Mouse (Mus musculus) cerebellum, adult 18-20 months (tissue): ENCODE measurements around the gene Slc22a8.

Experiments
- DNase-seq, 2 experiments: peaks; one replicate each; pipeline ENCODE4 v3.0.0; 2021

The Slc22a8 gene

DNA sequence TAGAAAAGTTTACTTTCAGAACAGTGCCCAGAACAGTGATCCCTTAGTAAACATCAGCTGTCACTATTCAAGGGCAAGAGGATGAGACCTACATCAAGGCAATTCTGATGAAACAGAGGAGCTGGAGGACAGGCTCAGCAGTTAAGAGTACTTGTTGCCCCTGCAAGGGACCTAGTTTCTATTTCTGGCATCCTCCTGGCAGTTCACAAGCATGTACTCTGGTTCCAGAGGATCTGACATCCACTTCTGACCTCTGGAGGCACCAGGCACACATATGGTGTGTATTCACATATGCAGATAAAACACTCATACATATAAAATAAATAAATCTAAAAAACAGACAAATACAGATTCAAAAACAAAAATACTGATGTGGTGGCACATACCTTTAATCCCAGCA lies 10.9 kb downstream of the Slc22a8 start:
- no peak for DNase-seq

DNA sequence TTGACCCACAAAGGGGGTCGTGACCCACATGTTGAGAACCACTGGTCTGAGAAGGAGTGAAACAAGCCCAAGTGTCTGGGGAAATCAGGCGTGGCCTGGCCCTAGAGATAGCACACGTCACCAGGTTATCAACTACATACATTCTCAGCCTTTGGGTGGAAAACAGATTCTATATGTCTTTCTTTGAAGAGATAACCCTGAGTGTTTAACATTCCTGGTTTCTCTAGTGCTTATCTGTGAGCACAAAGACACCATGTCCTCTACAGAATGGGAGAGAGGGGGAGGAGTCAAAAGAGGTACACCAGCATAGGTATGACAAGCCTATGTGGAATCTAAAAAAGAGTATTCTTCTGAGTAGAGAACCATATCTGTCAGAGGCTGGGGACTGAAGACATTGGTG lies 11.9 kb downstream of the Slc22a8 start:
- no peak for DNase-seq

DNA sequence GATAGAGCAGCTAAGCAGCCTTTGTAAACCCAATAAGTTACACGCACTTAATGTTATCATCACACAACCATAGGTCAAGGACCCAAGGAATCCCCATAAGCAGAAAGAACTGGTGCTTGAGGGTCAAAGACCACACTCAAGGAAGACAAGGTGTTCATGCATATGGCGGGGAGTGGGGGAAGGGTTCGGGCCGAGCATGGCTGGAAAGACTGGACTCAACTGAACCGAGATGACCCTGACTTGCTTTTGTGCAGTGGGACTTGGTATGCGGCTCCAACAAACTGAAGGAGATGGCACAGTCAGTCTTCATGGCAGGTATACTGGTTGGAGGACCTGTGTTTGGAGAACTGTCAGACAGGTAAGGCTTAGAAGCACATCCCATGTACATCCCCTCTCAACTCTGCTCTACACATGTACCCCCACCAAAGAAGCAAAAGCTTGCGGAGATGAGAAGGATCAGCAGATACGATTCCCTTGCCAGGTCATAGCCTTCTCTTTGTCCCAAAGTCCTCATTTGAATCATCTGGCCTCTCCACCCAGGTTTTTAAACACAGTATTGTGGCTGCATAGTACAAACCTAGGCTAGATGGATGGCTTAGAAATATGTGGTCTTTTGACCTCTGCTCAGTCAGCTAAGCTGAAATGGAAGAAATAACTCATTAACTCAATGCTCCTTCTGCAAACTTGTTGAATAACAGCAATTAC lies 13.6 kb downstream of the Slc22a8 start:
- DNase-seq, result no peak

DNA sequence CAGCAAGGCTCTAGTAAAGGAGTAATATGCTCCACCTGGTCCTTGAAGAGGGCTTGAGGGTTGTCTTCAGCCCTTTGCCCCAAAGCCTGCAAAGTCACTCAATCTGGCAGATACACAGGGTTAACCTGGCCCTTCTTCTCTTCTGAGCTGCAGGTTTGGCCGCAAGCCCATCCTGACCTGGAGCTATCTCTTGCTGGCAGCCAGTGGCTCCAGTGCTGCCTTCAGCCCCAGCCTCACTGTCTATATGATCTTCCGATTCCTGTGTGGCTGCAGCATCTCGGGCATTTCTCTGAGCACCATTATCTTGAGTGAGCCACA lies 14.1 kb downstream of the Slc22a8 start:
- no peak for DNase-seq

DNA sequence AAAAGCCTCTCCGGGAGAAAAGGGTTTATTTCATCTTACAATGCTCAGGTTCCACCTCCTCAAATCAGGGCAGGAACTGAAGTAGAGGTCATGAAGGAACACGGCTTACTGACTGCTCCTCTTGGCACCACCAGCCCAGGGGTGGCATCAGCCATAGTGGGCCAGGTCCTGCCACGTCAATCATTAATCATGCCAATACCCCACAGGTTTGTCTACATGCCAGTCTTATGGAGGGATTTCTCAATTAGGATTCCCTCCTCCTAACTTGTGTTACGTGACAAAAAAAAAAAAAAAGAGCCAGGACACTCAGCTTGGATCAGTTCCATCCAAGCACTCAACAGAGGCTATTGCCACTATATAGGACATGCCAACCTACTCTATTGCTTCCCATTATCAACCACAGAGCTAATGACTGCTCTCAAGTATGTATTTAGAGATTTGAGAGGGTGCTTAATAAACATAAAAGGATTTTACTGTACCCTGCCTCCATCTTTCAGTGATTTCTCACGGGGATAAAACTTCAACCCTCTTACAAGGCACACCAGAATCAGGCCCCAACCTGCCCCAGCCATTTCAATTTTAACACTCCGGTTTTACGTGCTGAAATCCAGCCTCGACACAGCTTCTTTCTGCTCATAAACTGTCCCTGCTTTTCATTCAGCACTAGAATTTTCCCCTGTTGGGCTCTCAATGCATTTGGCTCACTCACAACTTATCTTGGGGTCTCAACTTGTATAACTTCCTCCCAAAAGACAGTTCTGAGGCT lies 20.5 kb downstream of the Slc22a8 start:
- no peak for DNase-seq

DNA sequence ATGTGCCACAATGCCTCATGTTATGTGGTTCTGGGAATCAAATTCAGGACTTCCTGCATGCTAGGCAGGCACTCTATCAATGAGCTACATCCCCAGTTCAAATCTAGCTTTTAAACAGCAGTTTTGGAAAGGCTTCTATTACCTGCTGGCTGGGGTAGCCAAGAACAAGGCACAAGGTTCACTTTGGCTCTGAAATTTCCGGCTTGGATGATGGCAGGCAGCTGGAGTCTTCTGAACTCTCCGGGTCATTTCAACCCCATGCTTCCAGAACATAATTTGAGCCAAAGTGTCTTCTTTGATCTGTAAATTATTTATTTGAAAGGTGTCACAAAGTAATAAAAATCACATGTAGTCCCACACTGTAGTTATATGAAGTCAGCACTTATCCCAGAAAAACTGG lies 22.1 kb downstream of the Slc22a8 start:
- no peak for DNase-seq

DNA sequence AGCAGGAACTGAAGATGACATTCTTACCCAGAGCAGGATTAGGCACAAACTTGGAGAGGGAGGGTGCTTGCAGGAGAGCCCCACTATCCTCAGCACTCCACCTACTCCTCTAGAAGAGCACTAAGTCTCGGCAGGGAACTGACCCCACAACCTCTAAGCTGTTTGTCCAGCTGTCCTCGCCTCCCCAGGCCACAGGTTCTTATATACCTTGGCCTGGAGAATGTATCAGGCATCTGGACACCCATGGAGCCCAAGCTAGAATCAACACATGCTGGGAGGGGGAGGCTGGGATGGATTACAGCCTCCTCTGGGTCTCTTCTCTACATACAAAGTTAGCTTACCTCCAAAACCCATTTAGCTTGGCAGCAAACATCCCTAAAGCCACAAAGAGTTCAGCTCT lies 23.3 kb downstream of the Slc22a8 start:
- no peak for DNase-seq

DNA sequence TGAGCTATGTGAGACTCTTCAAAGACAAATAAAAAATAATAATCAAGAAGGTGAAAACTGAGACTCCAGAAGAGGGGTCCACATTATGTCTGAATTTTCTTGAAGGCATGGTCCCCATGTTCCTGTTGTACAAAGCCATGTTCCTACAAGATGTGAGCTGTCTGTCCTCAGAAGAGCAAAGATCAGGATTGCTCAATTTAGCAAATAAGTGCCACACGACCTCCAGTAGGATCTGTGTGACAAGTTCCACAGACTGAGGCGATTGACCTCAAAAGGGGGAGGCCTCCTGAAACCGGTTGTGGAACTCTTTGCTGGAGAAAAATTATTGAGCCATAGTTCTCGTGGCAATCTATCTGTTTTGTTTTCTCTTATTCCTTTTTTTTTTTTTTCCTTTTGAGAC lies 25.3 kb downstream of the Slc22a8 start:
- no peak for DNase-seq

DNA sequence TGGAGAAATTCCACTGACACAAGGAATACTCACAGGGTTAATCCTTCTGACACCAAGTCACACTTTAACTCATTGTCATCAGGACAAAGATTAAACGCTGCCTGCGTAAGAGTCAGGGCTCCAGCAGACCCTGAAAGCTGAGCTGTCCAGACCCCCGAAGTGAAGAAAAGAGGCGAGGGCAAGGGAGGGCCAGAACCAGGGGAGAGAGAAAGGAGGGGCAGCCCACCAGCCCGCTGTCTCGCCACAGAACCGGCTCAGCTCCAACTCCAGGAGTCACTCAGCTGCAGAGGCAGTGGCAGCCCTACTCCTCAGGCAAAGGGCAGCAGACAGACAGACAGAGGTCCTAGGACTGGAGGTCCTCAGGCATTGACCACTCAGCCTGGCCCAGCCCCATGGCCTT lies 26.9 kb downstream of the Slc22a8 start, which contains the start of gene Slc22a6:
Slc22a6 (plus strand) TSS at position 136 of the 400 bp plus-strand sequence.
- no peak for DNase-seq

DNA sequence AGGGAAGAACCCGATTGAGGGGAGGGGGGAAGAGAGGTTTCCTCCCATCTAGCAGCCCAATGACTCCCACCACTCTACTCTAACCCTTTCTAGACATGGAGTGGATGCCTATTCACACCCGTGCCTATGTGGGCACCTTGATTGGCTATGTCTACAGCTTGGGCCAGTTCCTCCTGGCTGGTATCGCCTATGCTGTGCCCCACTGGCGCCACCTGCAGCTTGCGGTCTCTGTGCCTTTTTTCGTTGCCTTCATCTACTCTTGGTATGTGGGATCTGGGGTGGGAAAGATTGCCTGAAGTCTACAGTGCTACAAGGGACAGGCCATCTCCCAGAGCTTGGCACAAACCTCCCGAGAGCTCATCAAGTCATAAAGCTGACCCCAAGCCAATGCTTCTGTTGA lies 30.0 kb downstream of the Slc22a8 start:
- no peak for DNase-seq

DNA sequence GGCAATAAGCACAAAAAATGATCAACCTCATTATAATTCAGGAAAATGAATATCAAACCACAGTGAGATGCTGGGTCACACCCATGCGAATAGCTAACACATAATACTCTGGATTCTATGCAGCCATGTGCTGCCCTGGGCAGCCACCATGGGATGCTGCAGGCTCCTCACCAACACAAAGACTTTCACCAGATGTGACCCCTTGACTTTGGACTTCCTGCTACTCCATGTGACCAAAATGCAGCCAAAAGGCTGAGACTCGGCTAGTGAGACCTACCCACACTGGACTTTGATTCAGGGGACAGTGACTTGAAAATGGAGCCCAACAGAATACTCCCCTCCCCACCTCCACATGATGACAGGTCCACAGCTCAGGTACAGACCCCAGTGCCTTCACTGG lies 39.2 kb downstream of the Slc22a8 start:
- DNase-seq, result no peak

DNA sequence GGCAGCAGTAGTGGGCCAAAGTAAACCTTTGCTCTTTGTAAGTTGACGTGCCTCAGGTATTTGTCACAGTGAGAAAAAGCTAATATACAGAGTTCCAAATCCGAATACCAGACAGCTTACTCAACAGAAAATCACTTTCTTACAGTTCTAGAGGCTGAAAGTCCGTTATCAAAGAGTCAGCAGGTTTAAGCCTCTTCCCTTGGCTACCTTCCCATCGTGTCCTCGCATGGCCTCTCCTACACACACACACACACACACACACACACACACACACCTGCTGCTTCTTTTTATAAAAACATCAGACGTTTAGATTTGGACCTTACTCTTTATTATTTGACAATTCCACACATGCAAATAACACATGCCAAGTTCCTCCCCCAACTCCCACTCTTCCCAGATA lies 39.8 kb downstream of the Slc22a8 start:
- DNase-seq, result no peak

DNA sequence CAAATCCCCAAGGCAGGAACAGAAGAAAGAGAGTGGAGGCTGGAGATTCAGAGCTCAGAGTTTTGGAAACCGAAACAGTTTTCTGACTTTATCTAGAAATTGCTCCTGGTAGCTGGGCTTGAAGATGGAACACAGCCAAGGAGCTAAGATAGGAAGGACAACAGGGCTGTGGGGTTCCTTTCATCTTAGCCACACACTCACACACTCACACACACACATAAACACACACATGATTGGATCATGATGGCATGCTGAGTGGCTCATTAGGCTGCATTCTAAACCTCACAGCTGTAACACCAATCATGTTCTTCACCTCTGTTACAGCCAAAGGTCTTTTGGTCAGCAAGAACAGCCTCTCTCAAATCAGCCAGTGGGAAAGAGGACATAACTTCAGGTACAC lies 41.0 kb downstream of the Slc22a8 start:
- no peak for DNase-seq

DNA sequence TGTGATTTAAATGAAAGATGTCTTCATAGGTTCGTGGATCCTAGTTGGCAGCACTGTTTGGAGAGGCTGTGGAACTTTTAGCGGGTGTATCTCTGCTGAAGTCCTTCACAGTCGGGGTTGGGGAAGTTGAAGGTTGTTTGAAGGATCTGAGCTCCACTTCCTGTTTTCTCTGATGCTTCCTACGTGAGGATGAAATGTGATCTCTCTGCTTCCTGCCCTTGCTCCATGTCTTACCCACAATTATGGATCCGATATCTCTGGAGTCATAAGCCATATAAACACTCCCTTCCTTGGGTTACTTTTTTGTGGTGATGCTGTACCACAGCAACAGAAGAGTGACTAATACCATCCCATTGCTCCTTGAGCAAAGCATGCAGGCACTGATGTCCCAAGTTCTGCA lies 51.0 kb downstream of the Slc22a8 start:
- no peak for DNase-seq

DNA sequence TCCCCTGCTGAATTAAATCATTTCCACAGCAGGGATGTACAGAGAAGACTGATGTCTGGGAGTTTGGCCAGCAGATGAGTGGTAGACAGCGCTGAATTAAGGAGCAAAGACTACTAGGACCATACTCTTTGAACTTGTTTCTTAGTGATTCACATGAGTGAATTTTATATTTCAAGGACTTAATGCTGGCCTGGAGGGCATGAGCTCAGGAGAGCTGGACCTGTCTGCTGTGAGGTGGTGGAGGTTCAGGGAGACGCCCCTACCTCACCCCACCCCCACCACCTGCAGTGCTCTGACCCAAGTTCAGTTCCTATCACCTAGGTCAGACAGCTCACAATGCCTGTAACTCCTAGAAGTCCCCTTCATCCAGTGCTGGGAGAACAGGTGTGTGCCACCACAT lies 55.3 kb downstream of the Slc22a8 start:
- no peak for DNase-seq

DNA sequence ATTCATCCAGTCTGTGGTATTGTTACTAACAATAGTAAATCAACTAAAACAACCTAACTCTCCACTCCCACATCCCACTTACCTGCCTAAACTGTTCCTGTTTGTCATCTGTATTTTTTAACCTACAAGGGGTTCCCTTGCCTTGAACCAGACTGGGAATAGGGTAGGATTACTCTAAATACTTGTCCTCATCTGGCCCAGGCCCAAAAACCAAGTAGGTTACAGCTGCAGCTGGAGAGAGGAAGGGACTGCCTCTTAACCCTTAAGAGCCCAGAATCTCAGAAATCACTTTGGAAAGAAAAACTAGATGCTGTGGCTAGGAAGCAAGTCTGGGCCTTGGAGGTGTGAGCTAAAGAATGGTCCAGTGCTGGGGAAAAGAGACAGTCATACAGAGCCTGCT lies 64.8 kb downstream of the Slc22a8 start:
- DNase-seq, result no peak

DNA sequence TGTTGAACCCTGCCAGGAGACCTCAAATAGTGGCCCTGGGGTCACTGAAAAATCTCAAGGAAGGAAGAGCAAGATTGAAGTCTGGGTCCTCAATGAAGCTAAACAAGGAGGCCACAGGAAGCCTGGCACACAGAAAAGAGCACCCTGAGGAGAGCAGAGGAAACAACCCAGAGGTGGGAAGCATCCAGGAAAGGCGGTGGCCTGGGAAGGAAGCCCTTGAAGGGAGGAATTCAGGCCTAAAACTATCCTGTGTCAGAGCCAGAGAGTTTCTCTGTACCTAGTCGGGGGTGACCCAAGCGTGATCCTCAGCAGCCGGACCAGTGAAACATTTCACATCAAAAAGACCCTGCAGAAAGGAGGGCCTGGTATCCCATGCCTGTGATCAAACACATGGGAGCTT lies 65.3 kb downstream of the Slc22a8 start:
- no peak for DNase-seq
